Mouse (Mus musculus) bone marrow, adult 2 months (tissue): ENCODE measurements at regions not wholly inside any gene's neighbourhood (a gene's known extent, or its start where the extent isn't known, plus 50 kb on each side); places are given as distances from the start of the nearest gene placed in this dataset.

ENCODE experiments used
- H3K27ac ChIP-seq: fragments of 200-500 bp; 2 replicates; pipeline ENCODE4 v1.5.1; 2012; ENCODE audit warnings: low read depth, mild to moderate bottlenecking, control low read depth, inconsistent platforms, low read length; ENCODE audit not compliant: control insufficient read depth, poor library complexity, insufficient read depth
- H3K4me1 ChIP-seq: fragments of 200-500 bp; 2 replicates; pipeline ENCODE4 v1.6.1; 2011; ENCODE audit warnings: low read length; ENCODE audit not compliant: control insufficient read depth, insufficient read depth
- H3K4me3 ChIP-seq: fragments of 200-500 bp; replicated peaks from 2 replicates; pipeline ENCODE3; 2011; ENCODE audit warnings: mild to moderate bottlenecking, low read depth, low read length, control low read depth; ENCODE audit not compliant: control insufficient read depth
- CTCF ChIP-seq: fragments of 200-500 bp; IDR thresholded peaks from 2 replicates; pipeline ENCODE4 v1.5.1; 2011; ENCODE audit warnings: low read length, control low read depth; ENCODE audit not compliant: control insufficient read depth, insufficient read depth
- POLR2A ChIP-seq: fragments of 200-500 bp; IDR thresholded peaks from 2 replicates; pipeline ENCODE4 v1.6.1; 2011; ENCODE audit warnings: low read depth, mild to moderate bottlenecking, control low read depth, low read length, borderline replicate concordance; ENCODE audit not compliant: control insufficient read depth
- WGBS: fragments of 180-500 bp; shearing (Covaris S2); methylation state at CpG from one replicate; pipeline ENCODE4 v1.1.7; 2018; 5-methylcytosine and 5-hydroxymethylcytosine counted together

DNA sequence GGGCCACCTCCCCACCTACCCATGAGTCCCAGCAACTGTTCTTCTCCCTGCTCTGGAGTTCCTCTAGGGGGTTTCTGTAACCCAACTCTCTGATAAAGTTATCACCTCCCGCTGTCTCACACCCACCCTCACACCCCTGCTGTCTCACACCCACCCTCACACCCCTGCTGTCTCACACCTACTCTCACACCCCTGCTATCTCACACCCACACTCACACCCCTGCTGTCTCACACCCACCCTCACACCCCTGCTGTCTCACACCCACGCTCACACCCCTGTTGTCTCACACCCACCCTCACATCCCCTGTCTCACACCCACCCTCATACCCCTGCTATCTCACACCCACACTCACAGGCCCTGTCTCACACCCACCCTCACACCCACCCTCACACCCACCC is 67.4 kb upstream of the Atl2 start:
- Histone ChIP-seq H3K27ac (no peak overlapping the region), H3K4me3 (no peak overlapping the region), H3K4me1 (peaks cover 2% of the 10 kb centered on the region)
- WGBS = 73% methylated on average over 2 of the region's 2 CpGs
- TF ChIP-seq POLR2A (no peak), CTCF (no peak)

DNA sequence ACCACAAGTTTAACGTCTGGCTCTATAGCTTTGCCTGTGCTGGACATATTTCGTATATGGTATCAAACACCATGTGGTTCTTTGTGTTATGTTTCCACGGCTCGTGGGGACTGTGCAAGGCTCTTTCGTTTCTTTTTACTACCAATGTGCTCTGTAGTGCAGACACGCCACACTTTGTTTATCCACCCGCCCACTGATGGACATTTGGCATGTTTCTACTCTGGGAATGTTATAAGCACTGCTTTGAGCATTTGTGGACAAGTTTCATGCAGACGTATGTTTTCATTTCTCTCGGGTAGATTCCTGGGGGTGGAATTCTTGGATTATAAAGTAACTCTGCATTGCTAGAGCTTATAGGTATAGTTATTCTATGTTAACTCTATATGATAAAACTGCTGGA is 65.5 kb upstream of the Atl2 start:
- TF ChIP-seq CTCF (no peak), POLR2A (no peak)
- 82% methylated on average over 9 of the region's 9 CpGs for WGBS
- no peak overlapping the region for H3K4me3 ChIP-seq
- H3K4me1 ChIP-seq = peaks cover 2% of the 10 kb centered on the region
- H3K27ac ChIP-seq = no peak overlapping the region

DNA sequence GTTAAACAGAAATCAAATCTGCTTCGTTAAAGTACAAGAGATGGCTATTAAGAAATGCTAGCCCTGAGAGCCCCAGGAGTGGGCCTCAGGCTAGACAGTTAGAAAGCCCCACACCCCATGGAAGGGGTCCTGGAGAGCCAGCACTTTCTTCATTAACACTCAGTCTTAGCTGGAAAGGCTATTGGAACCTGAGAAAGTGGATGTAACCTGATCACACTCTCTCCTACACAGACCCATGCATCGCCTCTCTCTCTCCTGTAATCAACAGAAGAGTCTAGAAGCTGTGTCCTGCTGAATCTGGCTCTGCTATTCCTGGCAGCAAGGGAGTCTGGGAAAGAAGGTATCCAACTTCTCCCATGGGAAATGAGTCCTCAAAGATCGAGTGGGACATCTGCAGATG is 64.8 kb upstream of the Atl2 start:
- H3K4me3 ChIP-seq = no peak overlapping the region
- no peak overlapping the region for H3K27ac ChIP-seq
- H3K4me1 ChIP-seq = peaks cover 5% of the 10 kb centered on the region
- WGBS = 58% methylated on average over 3 of the region's 3 CpGs
- TF ChIP-seq POLR2A (no peak), CTCF (no peak)

DNA sequence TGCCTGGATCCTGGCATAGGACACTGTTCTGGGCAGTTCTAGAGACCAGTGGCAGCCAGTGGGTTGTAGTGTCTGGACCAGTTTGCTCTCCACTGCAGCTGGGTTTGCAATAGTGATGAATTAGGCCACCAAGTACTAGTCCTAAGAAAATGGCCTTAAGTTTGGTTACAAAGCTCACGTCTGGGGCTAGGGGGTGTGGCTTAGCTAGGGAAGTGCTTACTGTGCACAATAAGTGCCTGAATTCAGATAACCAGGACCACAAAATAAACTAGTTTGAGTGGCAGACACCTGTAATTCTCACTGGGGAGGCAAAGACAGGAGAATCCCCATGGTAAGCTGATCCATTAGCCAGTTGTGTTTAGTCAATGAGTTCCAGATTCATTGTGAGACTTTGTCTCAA is 59.3 kb upstream of the Atl2 start:
- Histone ChIP-seq H3K4me1 (peaks cover 3% of the 10 kb centered on the region; the same call in 1 of the 2 replicates), H3K27ac (peak overlapping the region; percentile 2; the same call in 1 of the 2 replicates), H3K4me3 (no peak overlapping the region)
- 2% methylated on average over 1 of the region's 1 CpGs for WGBS
- TF ChIP-seq POLR2A (no peak), CTCF (no peak)

DNA sequence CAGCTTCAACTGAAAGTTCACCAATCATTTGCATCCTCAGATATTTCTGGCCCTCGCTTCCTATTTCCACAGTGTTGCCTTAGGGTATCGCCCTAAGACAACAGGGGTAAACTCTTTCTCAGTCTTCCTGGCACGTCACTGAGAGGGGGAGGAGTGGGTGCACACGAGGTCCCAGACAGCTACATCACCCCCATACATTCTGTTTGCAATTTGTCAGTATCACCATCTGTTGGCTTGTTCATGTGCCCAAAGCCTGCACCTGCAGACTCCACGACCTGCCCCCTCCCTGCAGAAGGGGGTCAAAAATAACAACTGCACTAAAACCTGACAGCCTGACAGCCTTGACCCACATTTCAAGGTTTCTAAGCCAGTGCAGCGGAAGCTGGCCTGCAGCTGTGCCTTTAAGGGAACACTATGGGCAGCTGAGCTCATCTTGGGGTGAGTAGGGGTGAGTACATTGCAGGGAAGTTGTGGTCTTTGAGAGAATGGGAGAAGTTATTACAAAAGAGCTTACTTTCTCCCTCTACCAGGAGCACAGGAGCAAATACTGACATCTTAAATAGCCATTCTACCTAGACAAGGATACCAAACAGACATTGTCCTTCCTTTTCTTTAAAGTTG is 58.8 kb upstream of the Atl2 start:
- no peak for TF ChIP-seq POLR2A
- TF ChIP-seq CTCF = no peak
- 4% methylated on average over 6 of the region's 6 CpGs for WGBS
- H3K4me1 ChIP-seq = peaks cover 3% of the 10 kb centered on the region; the same call in 1 of the 2 replicates
- no peak overlapping the region for H3K4me3 ChIP-seq
- H3K27ac ChIP-seq = peak overlapping the region; percentile 2; the same call in 1 of the 2 replicates

DNA sequence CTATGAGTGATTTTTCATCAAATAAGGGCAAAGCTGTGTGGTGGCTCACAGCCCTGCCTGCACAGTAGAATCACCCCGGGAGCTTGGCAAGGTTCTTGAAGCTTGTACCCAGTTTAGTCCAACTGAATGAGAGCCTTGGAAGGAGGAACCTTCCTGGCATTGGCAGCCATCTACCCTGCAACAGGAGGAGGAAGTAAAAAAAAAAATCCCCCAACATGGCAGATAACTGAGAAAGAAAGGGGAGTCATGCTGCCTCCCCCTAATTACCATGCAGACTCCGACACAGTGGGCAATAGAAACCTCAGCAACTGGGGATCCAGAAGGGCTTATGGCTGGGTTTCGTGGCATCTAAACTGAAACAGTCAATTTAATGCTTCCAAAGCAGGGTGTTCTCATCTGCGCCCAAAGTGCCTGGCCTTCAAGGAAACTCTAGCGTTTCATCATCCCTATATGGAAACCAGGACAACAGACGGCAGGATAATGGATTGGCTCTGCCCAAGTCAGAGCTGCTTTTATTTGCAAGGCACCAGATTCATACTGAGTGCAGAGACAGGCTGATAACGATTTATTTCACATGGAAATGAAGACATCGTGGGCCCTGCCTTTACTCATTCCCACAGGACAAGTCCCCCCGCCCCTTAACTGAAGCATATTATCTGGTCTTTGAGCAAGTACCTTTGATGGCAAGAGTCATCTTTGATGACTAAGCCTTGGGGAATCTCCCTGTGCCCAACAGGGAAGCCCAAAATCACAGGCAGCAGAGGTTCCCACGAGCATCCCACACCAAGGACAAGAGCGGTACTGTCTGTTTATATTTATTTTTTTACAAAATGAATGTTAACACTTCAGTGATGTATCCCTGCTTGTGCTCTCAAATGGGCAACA is 52.9 kb upstream of the Atl2 start:
- WGBS = 71% methylated on average over 11 of the region's 11 CpGs
- Histone ChIP-seq H3K4me3 (no peak overlapping the region), H3K27ac (no peak overlapping the region), H3K4me1 (no peaks in the 10 kb centered on the region)
- TF ChIP-seq CTCF = no peak
- no peak for TF ChIP-seq POLR2A
